Mouse (Mus musculus): ENCODE data around the gene Hdac8.

Hdac8 gene

DNA sequence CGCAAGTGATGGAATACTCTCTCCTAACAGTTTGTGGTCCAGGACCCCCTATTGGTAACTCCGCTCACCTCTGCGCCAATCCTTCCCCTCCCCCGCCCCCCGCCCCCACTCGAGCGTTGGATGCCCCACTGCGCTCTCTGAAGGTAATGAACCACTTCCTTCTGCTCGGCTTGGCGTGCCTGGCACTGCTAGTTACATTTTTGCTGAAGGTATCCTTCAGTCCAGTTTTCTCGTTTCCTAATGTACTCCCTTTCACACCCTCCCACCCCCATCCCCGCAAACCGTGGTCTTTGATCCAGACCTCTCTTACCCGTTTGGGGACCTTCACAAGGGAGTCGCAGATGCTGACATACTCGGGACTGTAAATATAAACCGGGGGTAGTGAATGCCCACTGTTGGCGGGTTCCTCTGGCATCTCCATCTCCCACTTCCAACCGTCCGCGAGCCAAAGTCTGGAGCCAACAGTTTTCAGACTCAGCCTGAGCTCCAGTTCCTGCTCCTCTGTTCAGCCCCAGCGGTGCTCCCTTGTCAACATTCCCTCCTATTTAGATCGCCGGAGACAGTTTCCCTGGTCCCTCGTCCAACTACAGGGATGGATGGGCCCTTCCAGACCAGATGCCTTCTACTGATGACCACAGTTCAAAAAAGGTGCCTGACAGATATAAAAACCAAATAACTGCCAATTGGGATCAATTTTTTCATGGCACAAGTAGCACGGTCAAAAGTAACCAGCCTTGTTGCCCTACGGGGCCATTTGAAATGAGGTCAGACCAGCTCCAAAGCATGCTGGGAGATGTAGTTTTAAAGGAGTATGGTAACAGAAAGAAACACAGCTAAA, at the start of gene Hdac8:
Gene Hdac8, minus strand, starts transcription at position 716 of the 838 bp plus-strand sequence.
- DNase-seq: peak; percentile 55 to 66

DNA sequence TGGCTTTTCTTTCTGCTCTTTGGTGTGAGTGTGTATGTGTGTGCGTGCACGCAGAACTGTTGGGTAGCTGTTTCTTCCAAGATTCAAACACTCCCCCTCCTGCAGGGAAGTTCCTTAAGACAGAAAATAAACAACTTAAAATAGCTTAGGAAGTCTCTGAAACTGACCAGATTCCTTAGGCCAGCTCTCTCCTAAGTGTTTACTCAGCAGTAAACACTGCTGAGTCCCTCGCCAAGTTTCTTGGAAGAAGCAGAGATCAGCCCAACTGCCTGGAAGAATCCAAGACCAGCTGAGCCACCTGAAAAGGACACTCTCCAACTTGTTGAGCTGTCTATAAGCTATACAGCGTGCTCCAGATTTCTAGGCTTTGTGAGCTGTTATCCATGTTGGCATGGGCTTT, 4.0 kb upstream of the Hdac8 start:
- no peak for DNase-seq

DNA sequence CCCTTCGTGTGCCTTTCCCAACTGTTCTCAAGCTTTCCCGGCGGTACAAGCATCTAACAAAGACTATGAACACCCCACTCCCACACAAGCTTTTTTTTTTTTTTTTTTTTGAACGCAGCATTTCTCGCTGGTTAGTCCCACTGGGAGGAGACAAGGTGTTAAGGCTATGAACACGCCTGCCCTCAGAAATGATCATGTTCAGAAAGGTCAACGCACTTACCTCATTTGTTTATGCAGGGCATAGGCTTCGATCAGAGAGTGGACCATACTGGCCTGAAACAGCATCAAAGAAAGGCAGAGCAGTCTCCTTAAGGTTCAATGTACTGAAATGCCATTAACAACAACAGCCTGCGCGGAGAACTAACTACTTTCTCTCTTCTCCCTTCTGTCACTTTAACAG, 980 bp downstream of the Hdac8 start:
- DNase-seq: no peak

GRCm38 (mm10) chrX:102493992-102494730, 11.0 kb downstream of the Hdac8 start:
- DNase-seq: peak in 1 of 2 experiments; percentile 10

DNA sequence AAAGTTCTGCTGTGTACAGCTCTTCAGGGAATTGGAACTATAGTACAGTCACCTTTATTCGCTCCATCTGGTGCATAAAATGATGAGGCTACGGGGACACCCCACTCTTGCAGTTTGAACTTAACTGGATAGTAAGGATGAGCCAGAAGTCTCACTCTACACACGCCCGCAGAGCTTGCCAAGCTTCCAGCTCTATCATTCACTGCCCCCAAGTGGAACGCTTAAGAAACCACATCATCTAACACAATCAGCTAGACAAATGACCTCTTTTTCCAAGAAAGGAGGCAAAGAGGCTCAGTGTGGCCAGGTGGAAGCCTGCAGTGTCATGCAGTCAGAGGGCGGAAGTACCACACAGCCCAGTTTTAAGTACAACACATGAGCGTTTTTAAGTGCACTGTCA, 19.6 kb downstream of the Hdac8 start:
- no peak for DNase-seq

GRCm38 (mm10) chrX:102479665-102480064, 25.5 kb downstream of the Hdac8 start:
- DNase-seq: no peak

- DNase-seq: peak in 1 of 2 experiments; percentile 30
Observed at GRCm38 (mm10) chrX:102478965-102479364, 26.2 kb downstream of the Hdac8 start.

- DNase-seq: no peak
Observed at GRCm38 (mm10) chrX:102478481-102478880, 26.7 kb downstream of the Hdac8 start.

DNA sequence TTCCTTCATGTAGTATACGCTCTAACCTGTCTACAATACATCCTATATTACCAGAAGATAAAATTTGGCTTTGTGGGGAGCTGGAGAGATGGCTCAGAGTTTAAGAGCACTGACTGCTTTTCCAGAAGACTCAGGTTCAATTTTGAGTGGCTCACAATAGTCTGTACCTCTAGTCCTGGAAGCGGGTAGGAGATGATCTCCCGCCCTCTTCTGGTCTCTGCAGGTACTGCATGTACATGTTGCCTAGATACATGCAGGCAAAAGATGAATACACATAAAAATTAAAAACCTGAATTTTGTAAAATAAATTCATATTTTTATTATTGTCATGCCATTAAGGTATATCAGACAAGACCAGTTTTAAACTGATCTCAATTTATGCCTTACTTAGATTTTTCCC, 28.4 kb downstream of the Hdac8 start:
- DNase-seq: peak; percentile 59 to 82

GRCm38 (mm10) chrX:102475555-102475954, 29.6 kb downstream of the Hdac8 start:
- DNase-seq: no peak

GRCm38 (mm10) chrX:102418343-102419127, 86.6 kb downstream of the Hdac8 start:
- no peak for DNase-seq

DNA sequence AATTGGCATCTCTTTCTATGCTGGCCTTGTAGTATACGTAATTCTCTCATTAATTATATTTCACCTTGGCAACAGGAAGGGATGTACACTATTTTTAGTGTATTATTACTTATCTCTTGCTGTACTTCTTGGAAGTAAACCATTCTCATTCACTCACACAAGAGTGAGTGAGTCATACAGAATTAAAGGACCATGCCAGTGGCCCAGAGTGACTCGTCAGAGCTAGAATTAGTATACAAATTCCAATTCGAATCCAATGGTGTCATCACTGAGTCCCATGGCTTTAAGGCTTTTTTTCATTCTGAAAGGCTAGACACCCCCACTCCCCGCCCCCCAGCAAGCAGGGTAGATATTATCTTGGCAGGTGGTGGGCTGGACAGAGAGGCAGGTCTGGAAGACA, 88.2 kb downstream of the Hdac8 start:
- DNase-seq: no peak

- no peak for DNase-seq
Observed at GRCm38 (mm10) chrX:102416386-102416785, 88.8 kb downstream of the Hdac8 start.

- no peak for DNase-seq
Observed at GRCm38 (mm10) chrX:102384765-102385164, 120.4 kb downstream of the Hdac8 start.

DNA sequence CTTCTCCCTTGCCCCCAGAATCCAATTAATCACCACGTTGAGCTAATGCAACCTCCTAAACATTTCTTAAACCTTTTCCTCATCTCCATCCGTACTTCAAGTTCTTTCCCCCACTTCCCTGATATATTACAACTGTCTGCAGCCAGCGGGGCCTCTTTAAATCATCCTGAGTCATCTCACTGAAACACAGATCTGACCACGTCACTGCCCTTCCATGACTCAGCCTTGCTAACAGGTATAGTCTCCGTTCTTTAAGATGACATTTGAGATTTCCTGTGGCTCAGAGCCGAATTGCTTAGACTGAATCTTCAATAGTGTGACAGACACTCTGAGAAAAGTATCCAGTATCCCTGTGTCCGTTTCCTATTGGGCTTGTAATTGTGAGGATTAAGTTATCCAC, 122.0 kb downstream of the Hdac8 start:
- no peak for DNase-seq

DNA sequence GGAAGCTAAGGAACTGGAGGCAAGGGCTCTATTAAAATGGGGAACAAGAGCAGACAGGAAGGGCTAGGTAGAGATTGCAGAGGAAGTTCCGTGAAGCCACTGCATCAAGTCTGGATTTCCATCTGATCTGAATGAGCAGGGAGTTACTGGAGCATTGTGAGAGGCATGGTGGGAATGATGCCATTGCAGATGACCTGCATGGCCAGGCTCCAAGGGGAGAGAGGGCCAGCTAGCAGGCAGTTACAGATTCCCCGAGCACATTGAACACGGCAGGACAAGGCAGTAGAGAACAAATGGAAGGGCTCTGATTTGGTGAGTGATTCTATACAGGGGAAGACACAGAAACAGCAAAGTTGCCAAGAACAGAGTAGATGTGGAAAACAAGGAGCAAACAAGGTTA, 138.6 kb downstream of the Hdac8 start:
- no peak for DNase-seq

- DNase-seq: no peak
Observed at GRCm38 (mm10) chrX:102362244-102362643, 142.9 kb downstream of the Hdac8 start.

DNA sequence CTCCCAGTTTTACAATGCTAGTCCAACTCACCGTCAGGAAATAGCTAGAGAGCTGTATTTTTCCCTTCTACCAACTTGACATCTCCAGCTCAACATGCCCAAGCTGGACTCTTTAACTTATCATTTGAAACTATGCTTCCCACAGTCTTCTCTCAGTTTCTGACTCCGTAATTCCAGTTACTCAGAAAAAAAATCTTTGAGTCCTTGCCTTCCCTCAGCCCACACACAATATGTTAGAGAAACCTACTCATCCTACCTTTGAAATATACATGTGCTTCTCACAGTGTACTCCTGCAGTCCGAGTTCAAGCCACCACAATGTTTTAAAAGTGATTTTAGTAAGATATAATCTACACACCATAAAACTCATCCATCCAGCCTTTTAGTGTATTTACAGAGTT, 151.7 kb downstream of the Hdac8 start:
- DNase-seq: no peak

GRCm38 (mm10) chrX:102349843-102350731, 155.1 kb downstream of the Hdac8 start:
- DNase-seq: peak in 1 of 2 experiments; percentile 46

DNA sequence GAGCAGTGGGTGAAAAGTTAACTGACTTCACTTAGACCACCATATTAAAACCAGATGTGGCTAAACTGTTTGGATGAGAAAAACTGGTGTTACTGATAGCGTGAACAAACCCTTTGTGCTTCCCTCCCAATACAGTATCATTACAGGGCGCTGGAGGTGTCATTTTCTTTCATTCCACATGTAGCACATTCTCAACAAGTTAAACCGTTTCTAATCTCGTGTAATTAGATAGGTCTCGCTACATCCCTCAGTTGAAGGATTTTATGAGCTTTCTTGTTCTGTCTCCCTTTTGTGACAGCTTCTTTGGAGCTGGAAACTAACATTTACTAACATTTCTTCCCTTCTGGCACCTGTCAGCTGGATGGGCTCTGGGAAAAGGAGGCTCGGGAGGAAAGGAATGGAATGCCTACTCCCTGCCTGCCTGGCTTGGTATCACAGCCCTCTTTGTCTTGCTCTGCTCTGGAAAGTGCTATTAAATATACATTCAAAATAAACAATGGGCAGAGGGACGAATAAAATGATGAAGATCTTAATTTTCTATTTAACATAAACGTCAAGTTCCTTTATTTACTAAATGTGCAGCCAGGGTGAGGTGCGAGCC, 156.2 kb downstream of the Hdac8 start:
- DNase-seq: no peak

- no peak for DNase-seq
Observed at GRCm38 (mm10) chrX:102341688-102342087, 163.5 kb downstream of the Hdac8 start.

All from kidney, postnatal 25 days (tissue).